Mouse (Mus musculus) intestine, postnatal 0 days (tissue): ENCODE results near the gene C1ql4. TPM values are rescaled to one million over a fixed set of nuclear protein-coding genes. Genes with fewer than 3 reads are reported as not detected.

Experiments used
- ATAC-seq: fragments of 200-750 bp; cut with Nextera tagmentation; 2 replicates; pipeline ENCODE4 v1.8.0; 2017; ENCODE audit warnings: mild to moderate bottlenecking, moderate TSS enrichment, moderate library complexity
- H3K27ac ChIP-seq: fragments of 300-500 bp; sonication (generic); 2 replicates; pipeline ENCODE4 v1.5.1; 2014; ENCODE audit warnings: mild to moderate bottlenecking, low read depth, low read length, moderate library complexity
- H3K27me3 ChIP-seq: fragments of 300-500 bp; sonication (generic); replicated peaks from 2 replicates; pipeline ENCODE4 v1.6.1; 2014; ENCODE audit warnings: low read length, mixed read lengths; ENCODE audit not compliant: control insufficient read depth, insufficient read depth
- H3K36me3 ChIP-seq: fragments of 300-500 bp; sonication (generic); 2 replicates; pipeline ENCODE4 v1.6.1; 2014; ENCODE audit warnings: mild to moderate bottlenecking, moderate library complexity; ENCODE audit not compliant: control insufficient read depth, insufficient read depth
- H3K4me1 ChIP-seq: fragments of 300-500 bp; sonication (generic); replicated peaks from 2 replicates; pipeline ENCODE4 v1.6.1; 2014; ENCODE audit warnings: antibody characterized with exemption, low read length, mixed read lengths; ENCODE audit not compliant: control insufficient read depth, insufficient read depth
- H3K4me2 ChIP-seq: fragments of 300-500 bp; sonication (generic); replicated peaks from 2 replicates; pipeline ENCODE4 v1.6.1; 2014; ENCODE audit warnings: low read depth, mild to moderate bottlenecking, moderate library complexity
- H3K4me3 ChIP-seq: fragments of 300-500 bp; sonication (generic); 2 replicates; pipeline ENCODE4 v1.5.1; 2014; ENCODE audit warnings: low read depth, low read length
- H3K9ac ChIP-seq: fragments of 300-500 bp; sonication (generic); 2 replicates; pipeline ENCODE4 v1.6.1; 2014; ENCODE audit warnings: mild to moderate bottlenecking, low read depth, low read length
- H3K9me3 ChIP-seq: fragments of 300-500 bp; sonication (generic); 2 replicates; pipeline ENCODE4 v1.6.1; 2016; ENCODE audit warnings: mixed run types; ENCODE audit not compliant: control insufficient read depth
- CTCF ChIP-seq: sonication (generic); IDR thresholded peaks from 2 replicates; pipeline ENCODE4 v1.5.1; 2016; ENCODE audit warnings: low read depth, mild to moderate bottlenecking, control low read depth, antibody characterized with exemption, moderate library complexity
- WGBS: fragments of 180-500 bp; shearing (Covaris S2); extraction: QIAGEN DNeasy Blood & Tissue Kit; methylation state at CpG from one replicate; pipeline ENCODE4 v1.1.7; 2014; 5-methylcytosine and 5-hydroxymethylcytosine counted together
- polyA plus RNA-seq: library from polyadenylated mRNA; unstranded; fragments of >200 nt; fragmentation: Nextera tagmentation; extraction: Ambion mirVana; gene quantifications from 2 replicates; pipeline ENCODE4 v1.2.1, GENCODE M21; 2015

The C1ql4 gene
- polyA plus RNA-seq = 0.10 and 0.17 TPM in 2 replicates

- peak; percentile 70 for TF ChIP-seq CTCF
- H3K9ac ChIP-seq = no peak within 1 kb of the TSS
- H3K27ac ChIP-seq = no peak within 1 kb of the TSS
- H3K4me1 ChIP-seq = 0 out of 2 replicates have a peak, but pooled peaks cover 4% of the 10 kb centered on the region
- peak within 1 kb of the TSS; percentile 57 for H3K4me2 ChIP-seq
- H3K36me3 ChIP-seq = no peaks in the 10 kb centered on the region
- ATAC-seq = no peak
- no peaks in the 10 kb centered on the region for H3K9me3 ChIP-seq
- 13% methylated on average over 60 of the region's 60 CpGs for WGBS
- H3K27me3 ChIP-seq = peaks cover 49% of the 10 kb centered on the region
- H3K4me3 ChIP-seq = peak within 1 kb of the TSS; percentile 33
Observed at GRCm38 (mm10) chr15:99087253-99088075, at the start of gene C1ql4. C1ql4 (minus strand) TSS chr15:99087817.

- H3K27ac ChIP-seq = no peak overlapping the region
- ATAC-seq = no peak
- no peaks in the 10 kb centered on the region for H3K9me3 ChIP-seq
- no peak overlapping the region for H3K9ac ChIP-seq
- H3K4me2 ChIP-seq = no peak overlapping the region
- no peaks in the 10 kb centered on the region for H3K4me1 ChIP-seq
- 0 out of 2 replicates have a peak, but pooled peaks cover 4% of the 10 kb centered on the region for H3K36me3 ChIP-seq
- TF ChIP-seq CTCF = no peak
- 64% methylated on average over 22 of the region's 22 CpGs for WGBS
- no peak overlapping the region for H3K4me3 ChIP-seq
- H3K27me3 ChIP-seq = no peaks in the 10 kb centered on the region
Observed at GRCm38 (mm10) chr15:99129956-99130910, 42.6 kb upstream of the C1ql4 start.

GRCm38 (mm10) chr15:99129441-99129840 is 41.8 kb upstream of the C1ql4 start:
- no peak overlapping the region for H3K4me3 ChIP-seq

GRCm38 (mm10) chr15:99127851-99128522 is 40.4 kb upstream of the C1ql4 start:
- no peak overlapping the region for H3K9ac ChIP-seq
- ATAC-seq = no peak
- no peak for TF ChIP-seq CTCF

More at GRCm38 (mm10) chr15:99129441-99129840, 41.8 kb upstream of the C1ql4 start:
- Histone ChIP-seq H3K4me2 (no peak overlapping the region), H3K36me3 (0 out of 2 replicates have a peak, but pooled peaks cover 4% of the 10 kb centered on the region), H3K27me3 (no peaks in the 10 kb centered on the region), H3K9ac (no peak overlapping the region), H3K27ac (no peak overlapping the region), H3K4me1 (no peaks in the 10 kb centered on the region), H3K9me3 (no peaks in the 10 kb centered on the region)
- WGBS = 65% methylated on average over 11 of the region's 11 CpGs
- ATAC-seq = no peak
- no peak for TF ChIP-seq CTCF

GRCm38 (mm10) chr15:99126816-99127365 is 39.3 kb upstream of the C1ql4 start:
- WGBS = under 1% methylated on average over 33 of the region's 35 CpGs
- no peaks in the 10 kb centered on the region for H3K36me3 ChIP-seq
- no peaks in the 10 kb centered on the region for H3K27me3 ChIP-seq
- peak overlapping the region; percentile 93 for H3K9ac ChIP-seq
- H3K4me1 ChIP-seq = no peaks in the 10 kb centered on the region
- TF ChIP-seq CTCF = no peak
- H3K9me3 ChIP-seq = no peaks in the 10 kb centered on the region
- peak overlapping the region; percentile 90 for H3K4me2 ChIP-seq
- H3K4me3 ChIP-seq = peak overlapping the region; percentile 89
- no peak for ATAC-seq
- H3K27ac ChIP-seq = peak overlapping the region; percentile 91

More at GRCm38 (mm10) chr15:99127851-99128522, 40.4 kb upstream of the C1ql4 start:
- Histone ChIP-seq H3K4me1 (no peaks in the 10 kb centered on the region), H3K36me3 (no peaks in the 10 kb centered on the region), H3K4me2 (peak overlapping the region; percentile 90; the same call in 1 of the 2 replicates), H3K27ac (no peak overlapping the region), H3K9me3 (no peaks in the 10 kb centered on the region), H3K4me3 (peak overlapping the region; percentile 89; the same call in 1 of the 2 replicates), H3K27me3 (no peaks in the 10 kb centered on the region)
- 61% methylated on average over 6 of the region's 6 CpGs for WGBS
